ENCODE assay signal across 14 mouse cellular contexts in the genomic region with DNA sequence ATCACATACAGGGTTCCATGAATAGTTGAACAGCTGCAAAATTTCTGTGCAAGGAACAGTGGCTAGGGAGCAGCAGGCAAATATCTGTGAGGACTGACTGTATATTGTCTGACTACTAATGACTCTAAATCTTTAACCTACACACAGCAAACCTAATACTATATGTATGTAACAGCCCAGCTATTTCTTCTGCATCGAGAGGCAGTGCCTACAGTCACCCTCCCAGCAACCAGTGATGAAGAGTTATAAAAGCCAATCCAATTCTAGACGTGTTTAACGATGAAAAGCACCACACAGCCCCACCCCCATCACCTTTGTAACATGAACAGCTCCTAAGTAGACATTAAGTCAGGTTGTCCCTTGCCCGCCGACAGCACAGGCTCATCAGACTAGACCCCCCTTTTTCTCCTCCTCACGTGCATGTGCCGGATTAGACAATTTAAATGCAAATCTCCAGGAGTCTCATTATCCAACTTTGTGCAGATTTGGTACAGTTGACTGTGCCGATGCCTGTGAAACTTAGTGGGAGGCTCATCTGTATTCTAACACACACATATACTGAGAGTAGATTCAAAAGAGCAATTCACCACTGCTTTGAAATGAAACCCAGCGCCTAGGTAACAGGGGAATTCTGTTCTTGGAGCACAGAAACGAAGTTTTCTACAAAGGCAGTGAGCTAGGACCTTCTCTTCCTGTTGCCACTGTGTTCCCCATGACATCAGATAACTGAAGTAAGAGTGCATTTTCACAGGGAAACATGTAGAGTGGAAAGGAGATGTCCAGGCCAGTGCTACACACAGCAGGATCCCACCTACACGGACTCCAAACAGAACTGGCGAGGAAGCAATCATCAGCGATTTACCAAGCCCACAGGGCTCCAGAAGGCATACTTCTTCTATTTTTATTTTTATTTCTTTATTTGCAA. TPM values are rescaled to one million over a fixed set of nuclear protein-coding genes. Genes with fewer than 3 reads are reported as not detected.
A peak's percentile ranks its signal among the peaks of the same experiment; 100 is the strongest.
DNase-seq lines count a peak whose midpoint lies in the region; ATAC-seq and TF ChIP-seq lines count a peak whose summit lies in the region.
"Had no signal": no experiment of that assay in that cellular context is flagged by ENCODE, and none has a peak within 500 bp of the region (broad histone marks: within the 10 kb centered on the region; RNA-seq: fewer than 3 reads in every experiment).

No protein-coding gene starts in this region.

- peak; percentile 90 for ATAC-seq in forebrain, postnatal 0 days
- ATAC-seq: lung, postnatal 0 days had no signal

- no peak overlapping the region for H3K4me3 ChIP-seq in forebrain, postnatal 0 days (ENCODE audit: low read depth, low read length)
- no peak overlapping the region for H3K4me3 ChIP-seq in olfactory bulb, adult 2 months (ENCODE audit: insufficient read depth, low read depth, low read length)
- H3K4me3 ChIP-seq: heart, adult 2 months; myocyte had no signal

- peak overlapping the region; percentile 60 for H3K27ac ChIP-seq in forebrain, postnatal 0 days (ENCODE audit: low read depth, low read length)
- 0 out of 2 replicates have a peak overlapping the region, but pooled peaks have one; percentile 7 for H3K27ac ChIP-seq in olfactory bulb, adult 2 months (ENCODE audit: insufficient read depth, low read depth, low read length)
- H3K27ac ChIP-seq: heart, adult 2 months had no signal

- H3K27me3 ChIP-seq in forebrain, postnatal 0 days (ENCODE audit: insufficient read depth, low read length) = no peaks in the 10 kb centered on the region

- no peaks in the 10 kb centered on the region; the same call in 1 of the 2 replicates for H3K4me1 ChIP-seq in forebrain, postnatal 0 days (ENCODE audit: insufficient read depth)
- H3K4me1 ChIP-seq in olfactory bulb, adult 2 months (ENCODE audit: control insufficient read depth, insufficient read depth, low read length) = peaks cover 4% of the 10 kb centered on the region

- DNase-seq in layer of hippocampus, adult 9-11 months = peak; percentile 34
- DNase-seq in layer of hippocampus, postnatal 36 days = no peak
- peak; percentile 70 for DNase-seq in forebrain, postnatal 0 days
- DNase-seq in left cerebral cortex, postnatal 36 days (ENCODE audit: low spot score in 2 of 2) = peak; percentile 19 to 29
- no peak for DNase-seq in kidney, adult 18-20 months
- DNase-seq in kidney, adult 11 months = no peak
- no peak for DNase-seq in heart, postnatal 25 days (ENCODE audit: low spot score)
- DNase-seq: adrenal gland, adult 8-10 months; heart, adult 2 months; spleen, adult 18-20 months had no signal

- no peak for TF ChIP-seq POLR2A in olfactory bulb, adult 2 months (IDR thresholded peaks at IDR 0.05; ENCODE audit: insufficient read depth, low read depth, low read length)

- intact Hi-C loops in left cerebral cortex, postnatal 36 days (cut with DNase I) = no loop called here
- intact Hi-C loops in heart, postnatal 25 days (cut with DNase I) = no loop called here

- H3K4me2 ChIP-seq in forebrain, postnatal 0 days (ENCODE audit: low read depth) = no peak overlapping the region

- H3K9me3 ChIP-seq in forebrain, postnatal 0 days (ENCODE audit: low read length) = no peaks in the 10 kb centered on the region

- WGBS in forebrain, postnatal 0 days = 13% methylated on average over 13 of the region's 13 CpGs
- 35% methylated on average over 13 of the region's 13 CpGs for WGBS in olfactory bulb, adult 2 months

- no peak for TF ChIP-seq CTCF in forebrain, postnatal 0 days (IDR thresholded peaks at IDR 0.05; ENCODE audit: low read depth)
- TF ChIP-seq CTCF in olfactory bulb, adult 2 months (IDR thresholded peaks at IDR 0.05; ENCODE audit: insufficient read depth, low read depth, low read length) = no peak

- no peak overlapping the region for H3K9ac ChIP-seq in forebrain, postnatal 0 days

- H3K36me3 ChIP-seq in forebrain, postnatal 0 days (ENCODE audit: insufficient read depth) = no peaks in the 10 kb centered on the region

RNA-seq across cellular contexts. Expression of a gene that starts 7.3 kb away (rescaled TPM):
- total RNA-seq in layer of hippocampus, postnatal 36 days (2021) = under 1 TPM; 0.10 to 0.18 TPM
- total RNA-seq in forebrain, postnatal 0 days (2014; rRNA removed) = 0.10 and 0.54 TPM in 2 replicates
- polyA plus RNA-seq in forebrain, postnatal 0 days (2015; fragmentation: Nextera tagmentation; extraction: Ambion mirVana) = 0.11 and 0.14 TPM in 2 replicates
- total RNA-seq in left cerebral cortex, postnatal 36 days (2021) = under 1 TPM; 0.10 to 0.29 TPM
- not detected in 2 replicates for polyA plus RNA-seq in olfactory bulb, adult 2 months (2012; ENCODE audit: insufficient read depth, insufficient read length, low replicate concordance, missing spikeins)
- total RNA-seq in heart, postnatal 25 days (2021) = not detected
- total RNA-seq: heart, adult 2 months; MEL had no signal

RNA-seq across cellular contexts. Expression of a gene that starts 47.9 kb away (rescaled TPM):
- under 1 TPM; 0.23 to 0.65 TPM for total RNA-seq in layer of hippocampus, postnatal 36 days (2021)
- total RNA-seq in forebrain, postnatal 0 days (2014; rRNA removed) = 0.46 and 1.0 TPM in 2 replicates
- polyA plus RNA-seq in forebrain, postnatal 0 days (2015; fragmentation: Nextera tagmentation; extraction: Ambion mirVana) = 0.53 and 1.1 TPM in 2 replicates
- total RNA-seq in left cerebral cortex, postnatal 36 days (2021) = 1 to 10 TPM in 1 of 2 experiments, under 1 TPM in 1; 0.57 to 1.6 TPM
- not detected in 2 replicates for polyA plus RNA-seq in olfactory bulb, adult 2 months (2012; ENCODE audit: insufficient read depth, insufficient read length, low replicate concordance, missing spikeins)
- total RNA-seq in heart, postnatal 25 days (2021) = not detected
- total RNA-seq: heart, adult 2 months; MEL had no signal
- polyA plus RNA-seq: myocyte had no signal

Comparison
In these comparisons a context has a peak if more than half of its experiments do, and no peak if none do; other contexts are left out.
1. DNase-seq: peak in layer of hippocampus, adult 9-11 months (single experiment), forebrain, postnatal 0 days (single experiment) and left cerebral cortex, postnatal 36 days (2 of 2); none in layer of hippocampus, postnatal 36 days (0 of 2), kidney, adult 18-20 months (single experiment), kidney, adult 11 months (single experiment) and heart, postnatal 25 days (single experiment).